Mouse (Mus musculus): ENCODE measurements around the gene Mat2b.

Gene Mat2b

GRCm38 (mm10) chr11:40649726-40650445 is 45.1 kb downstream of the Mat2b start:
- no peak for DNase-seq (ENCODE audit: low read depth)

GRCm38 (mm10) chr11:40647246-40647645 is 47.8 kb downstream of the Mat2b start:
- no peak for DNase-seq (ENCODE audit: low read depth)
